Mouse (Mus musculus) midbrain, embryonic 11.5 days (tissue): Measurements from ENCODE around the gene Gria3. TPM values are rescaled to one million over a fixed set of nuclear protein-coding genes. Genes with fewer than 3 reads are reported as not detected.
A peak's percentile ranks its signal among the peaks of the same experiment; 100 is the strongest.

ENCODE experiments used
- ATAC-seq: fragments of 200-750 bp; cut with Nextera tagmentation; 2 replicates; pipeline ENCODE4 v1.8.0; 2017; ENCODE audit warnings: moderate TSS enrichment, moderate library complexity; ENCODE audit not compliant: low FRiP score
- DNase-seq: peaks from one replicate; pipeline ENCODE4 v3.0.0; 2015; ENCODE audit warnings: low spot score; ENCODE audit errors: missing footprints
- H3K27ac ChIP-seq: fragments of 300-500 bp; sonication (generic); 2 replicates; pipeline ENCODE4 v1.5.1; 2014; ENCODE audit warnings: low read depth, low read length
- H3K27me3 ChIP-seq: fragments of 300-500 bp; sonication (generic); 2 replicates; pipeline ENCODE4 v1.6.1; 2014; ENCODE audit warnings: mild to moderate bottlenecking, low read length, moderate library complexity, mixed read lengths; ENCODE audit not compliant: control insufficient read depth, insufficient read depth
- H3K36me3 ChIP-seq: fragments of 300-500 bp; sonication (generic); 2 replicates; pipeline ENCODE4 v1.6.1; 2014; ENCODE audit warnings: mild to moderate bottlenecking, low read length, moderate library complexity, mixed read lengths; ENCODE audit not compliant: control insufficient read depth, insufficient read depth
- H3K4me1 ChIP-seq: fragments of 300-500 bp; sonication (generic); 2 replicates; pipeline ENCODE4 v1.6.1; 2014; ENCODE audit warnings: low read length; ENCODE audit not compliant: control insufficient read depth, insufficient read depth
- H3K4me2 ChIP-seq: fragments of 300-500 bp; sonication (generic); 2 replicates; pipeline ENCODE4 v1.6.1; 2014; ENCODE audit warnings: mild to moderate bottlenecking, moderate library complexity
- H3K4me3 ChIP-seq: fragments of 300-500 bp; sonication (generic); 2 replicates; pipeline ENCODE4 v1.5.1; 2014; ENCODE audit warnings: low read depth, low read length
- H3K9ac ChIP-seq: fragments of 300-500 bp; sonication (generic); 2 replicates; pipeline ENCODE4 v1.6.1; 2014; ENCODE audit warnings: low read length
- H3K9me3 ChIP-seq: fragments of 300-500 bp; sonication (generic); 2 replicates; pipeline ENCODE4 v1.6.1; 2016; ENCODE audit warnings: low read length; ENCODE audit not compliant: control insufficient read depth
- WGBS: fragments of 180-500 bp; shearing (Covaris S2); extraction: QIAGEN DNeasy Blood & Tissue Kit; methylation state at CpG from one replicate; pipeline ENCODE4 v1.1.7; 2014; 5-methylcytosine and 5-hydroxymethylcytosine counted together
- polyA plus RNA-seq: library from polyadenylated mRNA; unstranded; fragments of >200 nt; fragmentation: Nextera tagmentation; extraction: Ambion mirVana; gene quantifications from 2 replicates; pipeline ENCODE4 v1.2.1, GENCODE M21; 2014

Gria3 gene
- polyA plus RNA-seq, 1 experiment from 2014 or later, result 2.8 TPM

GRCm38 (mm10) chrX:41425651-41426050, 25.0 kb downstream of the Gria3 start:
- peak; percentile 69 for DNase-seq
- Histone ChIP-seq H3K4me2 (no peak overlapping the region), H3K9ac (no peak overlapping the region), H3K4me1 (no peaks in the 10 kb centered on the region), H3K36me3 (no peaks in the 10 kb centered on the region), H3K9me3 (no peaks in the 10 kb centered on the region), H3K27ac (no peak overlapping the region), H3K4me3 (no peak overlapping the region), H3K27me3 (no peaks in the 10 kb centered on the region)
- no peak for ATAC-seq
- WGBS, result 71% methylated on average over 6 of the region's 6 CpGs

- Histone ChIP-seq H3K9ac (no peak overlapping the region), H3K9me3 (no peaks in the 10 kb centered on the region), H3K4me3 (no peak overlapping the region), H3K4me2 (no peak overlapping the region), H3K27me3 (no peaks in the 10 kb centered on the region), H3K36me3 (no peaks in the 10 kb centered on the region), H3K4me1 (no peaks in the 10 kb centered on the region), H3K27ac (no peak overlapping the region)
- ATAC-seq (no peak), DNase-seq (no peak)
- 88% methylated on average over 5 of the region's 5 CpGs for WGBS
These were observed 27.4 kb downstream of the Gria3 start for GRCm38 (mm10) chrX:41428011-41428410.

GRCm38 (mm10) chrX:41435541-41435940, 34.9 kb downstream of the Gria3 start:
- H3K9ac ChIP-seq, result no peak overlapping the region
- no peak overlapping the region for H3K4me3 ChIP-seq
- no peak overlapping the region for H3K4me2 ChIP-seq
- H3K9me3 ChIP-seq, result no peaks in the 10 kb centered on the region
- WGBS, result 29% methylated on average over 1 of the region's 1 CpGs
- no peak overlapping the region for H3K27ac ChIP-seq
- H3K36me3 ChIP-seq, result no peaks in the 10 kb centered on the region
- no peaks in the 10 kb centered on the region for H3K4me1 ChIP-seq
- ATAC-seq, result no peak
- H3K27me3 ChIP-seq, result no peaks in the 10 kb centered on the region
- no peak for DNase-seq

GRCm38 (mm10) chrX:41438841-41439240, 38.2 kb downstream of the Gria3 start:
- H3K27ac ChIP-seq, result no peak overlapping the region
- DNase-seq, result no peak
- H3K4me3 ChIP-seq, result no peak overlapping the region
- WGBS, result 85% methylated on average over 5 of the region's 5 CpGs
- H3K36me3 ChIP-seq, result no peaks in the 10 kb centered on the region
- no peaks in the 10 kb centered on the region for H3K9me3 ChIP-seq
- no peaks in the 10 kb centered on the region for H3K27me3 ChIP-seq
- H3K4me2 ChIP-seq, result no peak overlapping the region
- no peaks in the 10 kb centered on the region for H3K4me1 ChIP-seq
- no peak for ATAC-seq
- no peak overlapping the region for H3K9ac ChIP-seq

GRCm38 (mm10) chrX:41448876-41449275, 48.2 kb downstream of the Gria3 start:
- Histone ChIP-seq H3K4me2 (no peak overlapping the region), H3K36me3 (no peaks in the 10 kb centered on the region), H3K4me1 (no peaks in the 10 kb centered on the region), H3K27me3 (no peaks in the 10 kb centered on the region), H3K9ac (no peak overlapping the region), H3K4me3 (no peak overlapping the region), H3K27ac (no peak overlapping the region), H3K9me3 (no peaks in the 10 kb centered on the region)
- ATAC-seq (no peak), DNase-seq (no peak)
- 79% methylated on average over 1 of the region's 1 CpGs for WGBS

GRCm38 (mm10) chrX:41477486-41477885, 76.8 kb downstream of the Gria3 start:
- H3K27me3 ChIP-seq, result no peaks in the 10 kb centered on the region
- H3K4me3 ChIP-seq, result no peak overlapping the region
- no peak for DNase-seq
- no peaks in the 10 kb centered on the region for H3K4me1 ChIP-seq
- H3K9ac ChIP-seq, result no peak overlapping the region
- no peak overlapping the region for H3K4me2 ChIP-seq
- no peaks in the 10 kb centered on the region for H3K9me3 ChIP-seq
- H3K36me3 ChIP-seq, result no peaks in the 10 kb centered on the region
- WGBS, result 90% methylated on average over 2 of the region's 2 CpGs
- no peak overlapping the region for H3K27ac ChIP-seq
- ATAC-seq, result no peak

GRCm38 (mm10) chrX:41496528-41496927, 95.9 kb downstream of the Gria3 start:
- Histone ChIP-seq H3K4me1 (no peaks in the 10 kb centered on the region), H3K4me3 (no peak overlapping the region), H3K9me3 (no peaks in the 10 kb centered on the region), H3K9ac (no peak overlapping the region), H3K36me3 (no peaks in the 10 kb centered on the region), H3K4me2 (no peak overlapping the region), H3K27me3 (no peaks in the 10 kb centered on the region), H3K27ac (no peak overlapping the region)
- DNase-seq (no peak), ATAC-seq (no peak)
- 73% methylated on average over 4 of the region's 4 CpGs for WGBS

- ATAC-seq (0 out of 2 replicates have a peak, but pooled peaks have one; percentile 44), DNase-seq (no peak)
These were observed 104.7 kb downstream of the Gria3 start for GRCm38 (mm10) chrX:41505371-41505770.

GRCm38 (mm10) chrX:41507959-41508358, 107.3 kb downstream of the Gria3 start:
- Histone ChIP-seq H3K9ac (no peak overlapping the region), H3K27ac (no peak overlapping the region), H3K9me3 (no peaks in the 10 kb centered on the region), H3K36me3 (no peaks in the 10 kb centered on the region), H3K4me3 (no peak overlapping the region), H3K4me2 (no peak overlapping the region), H3K4me1 (no peaks in the 10 kb centered on the region), H3K27me3 (no peaks in the 10 kb centered on the region)
- no peak for DNase-seq
- ATAC-seq, result no peak
- WGBS, result 50% methylated on average over 1 of the region's 1 CpGs

More at GRCm38 (mm10) chrX:41505371-41505770, 104.7 kb downstream of the Gria3 start:
- Histone ChIP-seq H3K9me3 (no peaks in the 10 kb centered on the region), H3K27ac (no peak overlapping the region), H3K4me1 (no peaks in the 10 kb centered on the region), H3K4me3 (no peak overlapping the region), H3K9ac (no peak overlapping the region), H3K27me3 (no peaks in the 10 kb centered on the region), H3K36me3 (no peaks in the 10 kb centered on the region), H3K4me2 (no peak overlapping the region)
- WGBS, result 59% methylated on average over 3 of the region's 3 CpGs

- DNase-seq, result no peak
- Histone ChIP-seq H3K36me3 (no peaks in the 10 kb centered on the region), H3K27ac (no peak overlapping the region), H3K4me2 (no peak overlapping the region), H3K9me3 (no peaks in the 10 kb centered on the region), H3K9ac (no peak overlapping the region), H3K4me3 (no peak overlapping the region), H3K27me3 (no peaks in the 10 kb centered on the region), H3K4me1 (no peaks in the 10 kb centered on the region)
- ATAC-seq, result no peak
- WGBS, result 76% methylated on average over 3 of the region's 3 CpGs
These were observed 114.3 kb downstream of the Gria3 start for GRCm38 (mm10) chrX:41514982-41515381.
